Mouse (Mus musculus): ENCODE data around the gene Pnpla5. TPM values are rescaled to one million over a fixed set of nuclear protein-coding genes. Genes with fewer than 3 reads are reported as not detected.
"Not testable (repeated sequence)": the region's sequence is repeated elsewhere in the genome, so short reads cannot be mapped to it uniquely, and the experiment has no call there.

The Pnpla5 gene
- polyA plus RNA-seq, 2 experiments from 2014 or later, result not detected

GRCm38 (mm10) chr15:84115727-84116126 lies 7.2 kb downstream of the Pnpla5 start:
- ATAC-seq, result no peak

- no peak for ATAC-seq
These were observed 9.1 kb downstream of the Pnpla5 start for GRCm38 (mm10) chr15:84113873-84114272.

GRCm38 (mm10) chr15:84108899-84109298 lies 14.1 kb downstream of the Pnpla5 start:
- ATAC-seq, result no peak

- ATAC-seq, result no peak
These were observed 17.0 kb downstream of the Pnpla5 start for GRCm38 (mm10) chr15:84105924-84106500.

- no peak for ATAC-seq
These were observed 17.7 kb downstream of the Pnpla5 start, which contains the start of gene Sult4a1 for GRCm38 (mm10) chr15:84105105-84105923. Gene Sult4a1, minus strand, starts transcription at chr15:84105754.

GRCm38 (mm10) chr15:84104626-84105025 lies 18.3 kb downstream of the Pnpla5 start:
- ATAC-seq, result no peak

- not testable (repeated sequence) for ATAC-seq
These were observed 25.4 kb downstream of the Pnpla5 start for GRCm38 (mm10) chr15:84097536-84097935.

GRCm38 (mm10) chr15:84096051-84096450 lies 26.9 kb downstream of the Pnpla5 start:
- no peak for ATAC-seq

- ATAC-seq, result no peak
These were observed 28.1 kb downstream of the Pnpla5 start for GRCm38 (mm10) chr15:84094921-84095320.

GRCm38 (mm10) chr15:84086775-84087174 lies 36.2 kb downstream of the Pnpla5 start:
- no peak for ATAC-seq

GRCm38 (mm10) chr15:84086364-84086763 lies 36.6 kb downstream of the Pnpla5 start:
- ATAC-seq, result no peak

- no peak for ATAC-seq
These were observed 42.9 kb downstream of the Pnpla5 start for GRCm38 (mm10) chr15:84080069-84080468.

GRCm38 (mm10) chr15:84079519-84079918 lies 43.5 kb downstream of the Pnpla5 start:
- no peak for ATAC-seq

- ATAC-seq, result no peak
These were observed 44.3 kb downstream of the Pnpla5 start for GRCm38 (mm10) chr15:84078667-84079066.

- ATAC-seq, result no peak
These were observed 45.8 kb downstream of the Pnpla5 start for GRCm38 (mm10) chr15:84077151-84077550.

- ATAC-seq, result no peak
These were observed 48.2 kb downstream of the Pnpla5 start for GRCm38 (mm10) chr15:84074705-84075185.

GRCm38 (mm10) chr15:84073911-84074704 lies 48.9 kb downstream of the Pnpla5 start:
- no peak for ATAC-seq

GRCm38 (mm10) chr15:84073058-84073457 lies 49.9 kb downstream of the Pnpla5 start:
- ATAC-seq, result no peak

GRCm38 (mm10) chr15:84072226-84072625 lies 50.7 kb downstream of the Pnpla5 start:
- ATAC-seq, result no peak

- no peak for ATAC-seq
These were observed 52.8 kb downstream of the Pnpla5 start for GRCm38 (mm10) chr15:84070116-84070676.

GRCm38 (mm10) chr15:84069455-84070050 lies 53.4 kb downstream of the Pnpla5 start:
- no peak for ATAC-seq

- ATAC-seq, result no peak
These were observed 57.3 kb downstream of the Pnpla5 start for GRCm38 (mm10) chr15:84065701-84066100.
